10 mouse cellular contexts compared by ENCODE assay signal in the genomic region with DNA sequence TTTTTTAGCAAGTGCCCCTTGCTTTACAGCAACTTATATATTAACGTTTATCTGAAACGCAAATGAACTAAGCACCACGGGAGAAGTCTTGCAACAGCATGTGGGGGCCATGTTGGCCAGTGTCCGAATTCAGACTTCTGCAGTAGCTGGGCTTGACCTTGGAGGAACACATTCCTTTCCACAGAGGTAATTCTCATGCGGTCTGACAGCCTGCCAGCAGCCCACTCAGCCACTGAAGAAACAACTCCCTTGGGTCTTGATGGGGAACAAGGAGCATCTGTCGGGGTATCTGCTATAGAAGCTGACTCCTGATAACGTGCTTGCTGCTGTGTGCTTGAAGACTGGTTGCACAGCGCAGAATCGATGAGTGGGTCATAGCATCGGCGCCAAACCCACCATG.
DNase-seq lines count a peak whose midpoint lies in the region; ATAC-seq and TF ChIP-seq lines count a peak whose summit lies in the region.
"Had no signal": no experiment of that assay in that cellular context is flagged by ENCODE, and none has a peak within 500 bp of the region (broad histone marks: within the 10 kb centered on the region; RNA-seq: fewer than 3 reads in every experiment).

No protein-coding gene starts in this region.

- no peaks in the 10 kb centered on the region for H3K4me1 ChIP-seq in embryonic fibroblast, embryonic 13.5 days (ENCODE audit: control insufficient read depth, insufficient read depth, low read length)
- H3K4me1 ChIP-seq in heart, embryonic 15.5 days (replicated peaks) = peaks cover 44% of the 10 kb centered on the region
- no peaks in the 10 kb centered on the region; the same call in 1 of the 2 replicates for H3K4me1 ChIP-seq in lung, embryonic 14.5 days (ENCODE audit: insufficient read depth)
- H3K4me1 ChIP-seq: embryonic facial prominence, embryonic 12.5 days; limb, embryonic 12.5 days had no signal

- no peaks in the 10 kb centered on the region for H3K36me3 ChIP-seq in heart, embryonic 15.5 days
- H3K36me3 ChIP-seq in lung, embryonic 14.5 days (ENCODE audit: insufficient read depth) = no peaks in the 10 kb centered on the region
- H3K36me3 ChIP-seq: embryonic facial prominence, embryonic 12.5 days; limb, embryonic 12.5 days had no signal

- no peaks in the 10 kb centered on the region; the same call in 1 of the 2 replicates for H3K9me3 ChIP-seq in heart, embryonic 15.5 days (replicated peaks)
- 0 out of 2 replicates have a peak, but pooled peaks cover 4% of the 10 kb centered on the region for H3K9me3 ChIP-seq in lung, embryonic 14.5 days (ENCODE audit: low read depth, low read length)
- H3K9me3 ChIP-seq: embryonic facial prominence, embryonic 12.5 days; limb, embryonic 12.5 days had no signal

- H3K9ac ChIP-seq in heart, embryonic 15.5 days = no peak overlapping the region
- H3K9ac ChIP-seq in lung, embryonic 14.5 days = no peak overlapping the region
- H3K9ac ChIP-seq: embryonic facial prominence, embryonic 12.5 days; limb, embryonic 12.5 days had no signal

- no peak for TF ChIP-seq CTCF in embryonic fibroblast, embryonic 13.5 days (IDR thresholded peaks at IDR 0.05; ENCODE audit: borderline replicate concordance, insufficient read depth, low read length)
- no peak for TF ChIP-seq CTCF in lung, embryonic 14.5 days (IDR thresholded peaks at IDR 0.05; ENCODE audit: low read depth)

- DNase-seq in MN1 (ENCODE audit: low spot score) = peak; percentile 81
- DNase-seq in lung, embryonic 14.5 days = peak; percentile 51
- DNase-seq in cerebellum, adult 11-12 months = no peak
- DNase-seq in layer of hippocampus, postnatal 14 days (ENCODE audit: low spot score in 2 of 2) = no peak
- no peak for DNase-seq in embryo, embryonic 11 days

- WGBS in heart, embryonic 15.5 days = 33% methylated on average over 11 of the region's 11 CpGs
- 67% methylated on average over 11 of the region's 11 CpGs for WGBS in lung, embryonic 14.5 days

- H3K4me2 ChIP-seq in heart, embryonic 15.5 days = peak overlapping the region; percentile 29
- no peak overlapping the region for H3K4me2 ChIP-seq in lung, embryonic 14.5 days
- H3K4me2 ChIP-seq: embryonic facial prominence, embryonic 12.5 days; limb, embryonic 12.5 days had no signal

- H3K27ac ChIP-seq in embryonic fibroblast, embryonic 13.5 days (ENCODE audit: insufficient read depth, low read length) = peak overlapping the region; percentile 58; the same call in 1 of the 2 replicates
- H3K27ac ChIP-seq in heart, embryonic 15.5 days = peak overlapping the region; percentile 80
- H3K27ac ChIP-seq in lung, embryonic 14.5 days (ENCODE audit: low read depth) = no peak overlapping the region
- H3K27ac ChIP-seq: embryonic facial prominence, embryonic 12.5 days; limb, embryonic 12.5 days had no signal

- no peak for TF ChIP-seq POLR2A in embryonic fibroblast, embryonic 13.5 days (IDR thresholded peaks at IDR 0.05; ENCODE audit: low read depth, low read length)

- no peak overlapping the region for H3K4me3 ChIP-seq in embryonic fibroblast, embryonic 13.5 days (ENCODE audit: insufficient read depth, low read length)
- no peak overlapping the region for H3K4me3 ChIP-seq in heart, embryonic 15.5 days
- H3K4me3 ChIP-seq in lung, embryonic 14.5 days (ENCODE audit: low read depth, low read length) = no peak overlapping the region
- H3K4me3 ChIP-seq: embryonic facial prominence, embryonic 12.5 days; limb, embryonic 12.5 days had no signal

- H3K27me3 ChIP-seq in heart, embryonic 15.5 days = no peaks in the 10 kb centered on the region
- H3K27me3 ChIP-seq in lung, embryonic 14.5 days (ENCODE audit: insufficient read depth, low read length) = no peaks in the 10 kb centered on the region
- H3K27me3 ChIP-seq: embryonic facial prominence, embryonic 12.5 days; limb, embryonic 12.5 days had no signal

- peak; percentile 77 for ATAC-seq in heart, embryonic 15.5 days (replicated peaks; ENCODE audit: insufficient number of reproducible peaks, insufficient read depth, low FRiP score, low read depth)
- no peak for ATAC-seq in lung, embryonic 14.5 days (ENCODE audit: insufficient read depth)
- no peak for ATAC-seq in megakaryocyte, adult 5-6 weeks (ENCODE audit: poor library complexity, severe bottlenecking)

Comparison
In these comparisons a context has a peak if more than half of its experiments do, and no peak if none do; other contexts are left out.
1. DNase-seq: peak in MN1 (single experiment) and lung, embryonic 14.5 days (single experiment); none in cerebellum, adult 11-12 months (single experiment), layer of hippocampus, postnatal 14 days (0 of 2) and embryo, embryonic 11 days (single experiment).